Mouse (Mus musculus): ENCODE data around the gene Gm20521. TPM values are rescaled to one million over a fixed set of nuclear protein-coding genes. Genes with fewer than 3 reads are reported as not detected.
"Not testable (repeated sequence)": the region's sequence is repeated elsewhere in the genome, so short reads cannot be mapped to it uniquely, and the experiment has no call there.

The Gm20521 gene
- polyA plus RNA-seq, 1 experiment from 2014 or later: not detected

- no peak overlapping the region for H3K27ac ChIP-seq (replicated peaks; ENCODE audit: low read depth, low read length)
- H3K4me3 ChIP-seq (replicated peaks; ENCODE audit: low read depth, low read length): no peak overlapping the region
- H3K27me3 ChIP-seq (ENCODE audit: control insufficient read depth, insufficient read depth, low read length): no peaks in the 10 kb centered on the region
- 71% methylated on average over 2 of the region's 2 CpGs for WGBS
- no peak for DNase-seq
- no peaks in the 10 kb centered on the region for H3K9me3 ChIP-seq (ENCODE audit: control insufficient read depth, low read length)
- ATAC-seq (ENCODE audit: low FRiP score, low TSS enrichment): no peak
- H3K36me3 ChIP-seq (ENCODE audit: control insufficient read depth, insufficient read depth, low read length): no peaks in the 10 kb centered on the region
- H3K4me1 ChIP-seq (ENCODE audit: control insufficient read depth, insufficient read depth, low read length): no peaks in the 10 kb centered on the region
- no peak overlapping the region for H3K4me2 ChIP-seq (ENCODE audit: low read length)
- no peak overlapping the region for H3K9ac ChIP-seq (replicated peaks; ENCODE audit: low read length)
These were observed 61.7 kb downstream of the Gm20521 start for GRCm38 (mm10) chr14:54944939-54945338.

- H3K27ac ChIP-seq (replicated peaks; ENCODE audit: low read depth, low read length): no peak overlapping the region
- no peak overlapping the region for H3K4me3 ChIP-seq (replicated peaks; ENCODE audit: low read depth, low read length)
- no peaks in the 10 kb centered on the region for H3K36me3 ChIP-seq (ENCODE audit: control insufficient read depth, insufficient read depth, low read length)
- no peaks in the 10 kb centered on the region for H3K9me3 ChIP-seq (ENCODE audit: control insufficient read depth, low read length)
- H3K9ac ChIP-seq (replicated peaks; ENCODE audit: low read length): no peak overlapping the region
- H3K4me1 ChIP-seq (ENCODE audit: control insufficient read depth, insufficient read depth, low read length): no peaks in the 10 kb centered on the region
- DNase-seq (no peak), ATAC-seq (ENCODE audit: low FRiP score, low TSS enrichment) (no peak)
- H3K27me3 ChIP-seq (ENCODE audit: control insufficient read depth, insufficient read depth, low read length): no peaks in the 10 kb centered on the region
- 83% methylated on average over 19 of the region's 19 CpGs for WGBS
- no peak overlapping the region for H3K4me2 ChIP-seq (ENCODE audit: low read length)
These were observed 62.9 kb downstream of the Gm20521 start for GRCm38 (mm10) chr14:54945975-54946704.

- 90% methylated on average over 9 of the region's 11 CpGs for WGBS
- not testable (repeated sequence) for H3K36me3 ChIP-seq (ENCODE audit: control insufficient read depth, insufficient read depth, low read length); H3K27me3 ChIP-seq (ENCODE audit: control insufficient read depth, insufficient read depth, low read length); H3K9ac ChIP-seq (replicated peaks; ENCODE audit: low read length); H3K4me3 ChIP-seq (replicated peaks; ENCODE audit: low read depth, low read length); H3K9me3 ChIP-seq (ENCODE audit: control insufficient read depth, low read length); DNase-seq; H3K4me1 ChIP-seq (ENCODE audit: control insufficient read depth, insufficient read depth, low read length); H3K27ac ChIP-seq (replicated peaks; ENCODE audit: low read depth, low read length); H3K4me2 ChIP-seq (ENCODE audit: low read length); ATAC-seq (ENCODE audit: low FRiP score, low TSS enrichment)
These were observed 63.8 kb downstream of the Gm20521 start for GRCm38 (mm10) chr14:54947008-54947407.

Other genes with a start within 250 kb of the Gm20521 start
- not detected in 2 replicates for gene Gm17606, start 242.5 kb upstream of the Gm20521 start, polyA plus RNA-seq (2014; fragmentation: Nextera tagmentation; extraction: Ambion mirVana)
- 11.6 and 12.4 TPM in 2 replicates for gene Cdh24, start 242.1 kb upstream of the Gm20521 start, polyA plus RNA-seq (2014; fragmentation: Nextera tagmentation; extraction: Ambion mirVana)
- gene 1700123O20Rik, start 197.2 kb upstream of the Gm20521 start, polyA plus RNA-seq (2014; fragmentation: Nextera tagmentation; extraction: Ambion mirVana): 74.0 and 79.1 TPM in 2 replicates
- 128 and 143 TPM in 2 replicates for gene Acin1, start 196.5 kb upstream of the Gm20521 start, polyA plus RNA-seq (2014; fragmentation: Nextera tagmentation; extraction: Ambion mirVana)
- gene Gm29776, start 184.6 kb upstream of the Gm20521 start, polyA plus RNA-seq (2014; fragmentation: Nextera tagmentation; extraction: Ambion mirVana): 0.20 TPM in 2 replicates
- not detected in 2 replicates for gene Cebpe, start 171.3 kb upstream of the Gm20521 start, polyA plus RNA-seq (2014; fragmentation: Nextera tagmentation; extraction: Ambion mirVana)
- gene Slc7a8, start 101.5 kb upstream of the Gm20521 start, polyA plus RNA-seq (2014; fragmentation: Nextera tagmentation; extraction: Ambion mirVana): 5.7 and 7.6 TPM in 2 replicates
- not detected in 2 replicates for gene Rnf212b, start 69.3 kb upstream of the Gm20521 start, polyA plus RNA-seq (2014; fragmentation: Nextera tagmentation; extraction: Ambion mirVana)
- gene Homez, start 12.5 kb upstream of the Gm20521 start, polyA plus RNA-seq (2014; fragmentation: Nextera tagmentation; extraction: Ambion mirVana): 6.0 and 9.4 TPM in 2 replicates
- 2.1 and 4.4 TPM in 2 replicates for gene Ppp1r3e, start 5.9 kb upstream of the Gm20521 start, polyA plus RNA-seq (2014; fragmentation: Nextera tagmentation; extraction: Ambion mirVana)
- 5.5 and 5.8 TPM in 2 replicates for gene Bcl2l2, start 64 bp upstream of the Gm20521 start, polyA plus RNA-seq (2014; fragmentation: Nextera tagmentation; extraction: Ambion mirVana)
- gene Pabpn1, start 9.1 kb downstream of the Gm20521 start, polyA plus RNA-seq (2014; fragmentation: Nextera tagmentation; extraction: Ambion mirVana): 171 and 206 TPM in 2 replicates
- 110 and 304 TPM in 2 replicates for gene Slc22a17, start 29.7 kb downstream of the Gm20521 start, polyA plus RNA-seq (2014; fragmentation: Nextera tagmentation; extraction: Ambion mirVana)
- 10.2 and 18.3 TPM in 2 replicates for gene Efs, start 42.7 kb downstream of the Gm20521 start, polyA plus RNA-seq (2014; fragmentation: Nextera tagmentation; extraction: Ambion mirVana)
- gene Il25, start 49.3 kb downstream of the Gm20521 start, polyA plus RNA-seq (2014; fragmentation: Nextera tagmentation; extraction: Ambion mirVana): not detected in 2 replicates
- gene Cmtm5, start 52.8 kb downstream of the Gm20521 start, polyA plus RNA-seq (2014; fragmentation: Nextera tagmentation; extraction: Ambion mirVana): 4.2 and 4.3 TPM in 2 replicates
- gene Myh6, start 83.5 kb downstream of the Gm20521 start, polyA plus RNA-seq (2014; fragmentation: Nextera tagmentation; extraction: Ambion mirVana): 0.98 and 1.7 TPM in 2 replicates
- gene Gm17428, start 93.5 kb downstream of the Gm20521 start, polyA plus RNA-seq (2014; fragmentation: Nextera tagmentation; extraction: Ambion mirVana): not detected in 2 replicates
- gene Myh7, start 111.2 kb downstream of the Gm20521 start, polyA plus RNA-seq (2014; fragmentation: Nextera tagmentation; extraction: Ambion mirVana): 5.4 and 7.7 TPM in 2 replicates
- 51.7 and 54.3 TPM in 2 replicates for gene Ngdn, start 132.0 kb downstream of the Gm20521 start, polyA plus RNA-seq (2014; fragmentation: Nextera tagmentation; extraction: Ambion mirVana)
- 24.9 and 28.4 TPM in 2 replicates for gene Zfhx2, start 208.9 kb downstream of the Gm20521 start, polyA plus RNA-seq (2014; fragmentation: Nextera tagmentation; extraction: Ambion mirVana)
- 27.9 and 33.7 TPM in 2 replicates for gene Thtpa, start 211.3 kb downstream of the Gm20521 start, polyA plus RNA-seq (2014; fragmentation: Nextera tagmentation; extraction: Ambion mirVana)
- gene Ap1g2, start 223.2 kb downstream of the Gm20521 start, polyA plus RNA-seq (2014; fragmentation: Nextera tagmentation; extraction: Ambion mirVana): 6.8 and 7.6 TPM in 2 replicates
- gene Jph4, start 233.5 kb downstream of the Gm20521 start, polyA plus RNA-seq (2014; fragmentation: Nextera tagmentation; extraction: Ambion mirVana): 31.1 and 38.9 TPM in 2 replicates

All from midbrain, embryonic 14.5 days (tissue).